Mouse (Mus musculus) layer of hippocampus, adult 2 months (tissue): ENCODE results near the gene Usp21. TPM values are rescaled to one million over a fixed set of nuclear protein-coding genes. Genes with fewer than 3 reads are reported as not detected.
A peak's percentile ranks its signal among the peaks of the same experiment; 100 is the strongest.
"Not testable (repeated sequence)": the region's sequence is repeated elsewhere in the genome, so short reads cannot be mapped to it uniquely, and the experiment has no call there.

ENCODE experiments used
- DNase-seq, 2 experiments: peaks; one replicate each; pipeline ENCODE4 v3.0.0; 2022; ENCODE audit warnings: low spot score in 2 of 2
- H3K27ac ChIP-seq: fragments of 200-600 bp; 2 replicates; pipeline ENCODE4 v1.8.1; 2022
- H3K4me3 ChIP-seq: fragments of 200-600 bp; 2 replicates; pipeline ENCODE4 v1.8.1; 2022; ENCODE audit warnings: mild to moderate bottlenecking
- CTCF ChIP-seq: fragments of 200-600 bp; conservative IDR thresholded peaks from 2 replicates; pipeline ENCODE4 v1.8.1; 2022; ENCODE audit warnings: antibody characterized with exemption, mild to moderate bottlenecking, moderate library complexity
- long read RNA-seq, 2 experiments: library from polyadenylated mRNA; stranded (forward); transcript quantifications; one replicate each; pipeline ENCODE4 v2.0.0; 2021; ENCODE audit warnings: borderline mapping rate in 2 of 2
- total RNA-seq, 2 experiments: library from RNA; stranded (reverse); gene quantifications; 2 replicates each; pipeline ENCODE4 v1.2.3; 2021

The Usp21 gene
- 10 to 100 TPM; 61.9 to 76.6 TPM for total RNA-seq
- long read RNA-seq, experiment 1, transcript Usp21-201 (13 exons, 2,219 nt): major isoform, 27 of 47 reads
- long read RNA-seq, experiment 1, partial matches to known transcripts: 5 of 47 reads
- long read RNA-seq, experiment 1, other reads (novel, unspliced or antisense): 13 of 47 reads
- long read RNA-seq, experiment 2, transcript Usp21-201 (13 exons, 2,219 nt): major isoform, 33 of 54 reads
- long read RNA-seq, experiment 2, partial matches to known transcripts: 2 of 54 reads
- long read RNA-seq, experiment 2, other reads (novel, unspliced or antisense): 15 of 54 reads

DNA sequence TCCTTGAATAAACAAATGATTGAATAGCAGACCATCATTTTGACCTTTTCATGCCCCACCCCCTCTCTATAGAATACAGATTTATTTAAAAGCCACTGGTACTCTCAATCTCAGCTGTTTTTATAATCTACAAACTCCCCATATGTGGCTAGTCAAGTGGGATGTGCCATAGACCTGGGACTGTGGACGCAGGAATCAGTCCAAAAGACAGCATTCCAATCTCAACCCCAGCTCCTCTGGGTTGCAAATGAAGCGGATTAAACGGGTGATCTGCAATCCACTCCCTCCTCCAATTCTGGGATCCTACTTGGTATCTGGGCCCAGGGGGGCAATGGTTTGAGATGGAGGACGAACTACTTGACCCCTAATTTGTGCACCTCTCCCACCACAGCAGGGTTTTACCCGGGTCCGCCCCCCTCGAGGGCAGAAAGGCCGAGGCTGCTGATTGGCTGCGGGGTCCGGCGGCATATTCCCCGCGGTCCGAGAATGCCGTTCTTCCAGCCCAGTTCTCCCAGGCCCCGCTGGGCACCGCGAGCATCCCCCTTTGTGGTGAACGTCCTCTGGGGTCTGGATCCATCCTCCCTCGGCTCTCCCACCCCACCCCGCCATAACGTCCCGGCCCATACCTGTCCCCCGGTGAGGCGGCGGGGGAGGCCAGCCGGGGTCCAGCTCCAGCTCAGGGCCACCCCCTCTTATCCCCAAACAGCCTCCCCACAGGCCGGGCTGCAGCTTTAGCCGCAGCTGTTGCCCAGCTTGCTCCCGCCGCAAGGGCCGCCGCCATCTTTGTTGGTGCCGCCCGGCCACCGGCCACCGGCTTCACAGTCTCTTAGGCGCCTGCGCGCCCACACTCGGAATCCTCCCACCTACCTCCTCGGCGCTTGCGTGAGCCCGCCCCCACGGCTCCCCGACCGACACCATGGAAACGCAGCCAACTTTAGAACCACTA is at the start of gene Usp21:
Usp21 (minus strand) TSS at position 856 of the 946 bp plus-strand sequence.
- Histone ChIP-seq H3K4me3 (peak within 1 kb of the TSS; percentile 98), H3K27ac (peak within 1 kb of the TSS; percentile 93)
- no peak; the same call in 1 of the 2 replicates for TF ChIP-seq CTCF
- peak; percentile 93 to 95 for DNase-seq

- no peak for DNase-seq
- H3K27ac ChIP-seq: peak overlapping the region; percentile 94
- H3K4me3 ChIP-seq: peak overlapping the region; percentile 95
- TF ChIP-seq CTCF: no peak
Observed at GRCm38 (mm10) chr1:171330216-171330560, 42.4 kb upstream of the Usp21 start.

DNA sequence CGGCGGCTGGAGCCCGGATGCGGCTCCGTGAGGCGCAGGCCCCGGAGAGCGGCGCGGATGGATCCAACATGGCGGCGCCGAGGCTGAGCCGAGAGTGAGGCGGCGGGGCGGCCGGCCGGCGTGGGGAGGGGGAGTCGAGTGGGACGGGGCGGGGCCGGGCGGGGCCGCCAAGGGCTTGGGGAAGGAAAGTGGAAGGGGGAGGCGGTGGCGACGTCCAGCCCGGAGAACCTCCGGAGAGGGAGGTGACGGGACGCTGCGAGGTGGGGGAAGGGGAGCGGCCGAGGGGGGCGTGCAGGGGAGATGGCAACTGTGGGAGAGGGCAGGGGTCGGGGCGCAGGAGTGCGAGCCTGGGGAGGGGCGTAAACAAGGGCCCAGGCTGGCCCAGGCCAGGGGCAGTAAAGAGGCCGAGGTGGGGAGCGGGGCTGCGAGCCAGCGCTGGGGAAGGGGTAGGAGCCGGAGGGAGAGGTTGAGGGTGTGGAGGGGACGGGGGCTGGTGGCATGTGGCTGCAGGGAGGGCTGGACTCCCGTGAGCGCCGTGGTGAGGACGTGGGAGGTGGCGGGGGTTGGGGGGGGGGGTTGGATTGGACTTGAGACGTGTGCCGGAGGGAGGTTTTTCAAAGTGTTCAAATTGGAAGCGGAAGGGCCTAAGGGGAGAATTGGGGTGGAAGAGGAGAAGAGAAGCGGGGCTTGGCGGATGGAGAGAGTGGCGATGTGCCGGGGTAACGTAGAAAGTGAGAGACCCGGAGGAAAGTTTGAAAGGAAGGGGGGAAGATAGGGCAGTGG is 41.8 kb upstream of the Usp21 start:
- Histone ChIP-seq H3K27ac (peak overlapping the region; percentile 94), H3K4me3 (peak overlapping the region; percentile 95)
- no peak for TF ChIP-seq CTCF
- no peak for DNase-seq

- peak; percentile 89 to 96 for DNase-seq
Observed at GRCm38 (mm10) chr1:171328839-171329432, 41.1 kb upstream of the Usp21 start, which contains the start of gene Dedd. Dedd (plus strand) TSS chr1:171329145.

DNA sequence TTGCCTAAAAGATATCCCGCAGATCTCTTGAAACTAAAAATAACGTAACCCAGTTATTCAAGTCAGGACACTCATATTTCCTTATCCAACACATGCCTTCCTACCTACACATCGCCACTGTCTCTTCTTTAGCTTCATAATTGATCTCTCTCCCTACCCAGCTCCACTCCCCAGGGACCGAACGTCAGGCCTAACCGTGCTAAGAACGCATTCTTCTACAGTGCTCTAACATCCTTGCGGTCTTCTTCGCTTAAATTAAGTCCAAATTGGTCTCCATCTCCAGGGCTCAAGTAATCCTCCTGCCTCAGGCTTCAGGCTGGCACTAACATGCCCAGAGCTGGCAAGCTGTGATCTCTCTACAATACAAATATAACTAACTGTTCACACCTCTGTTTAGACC is 40.5 kb upstream of the Usp21 start:
- no peak for TF ChIP-seq CTCF
- Histone ChIP-seq H3K27ac (peak overlapping the region; percentile 94), H3K4me3 (peak overlapping the region; percentile 95)
- DNase-seq: no peak

More at GRCm38 (mm10) chr1:171328839-171329432, 41.1 kb upstream of the Usp21 start, which contains the start of gene Dedd:
- TF ChIP-seq CTCF: peak; percentile 26; the same call in 1 of the 2 replicates
- H3K27ac ChIP-seq: peak within 1 kb of the TSS; percentile 94
- peak within 1 kb of the TSS; percentile 95 for H3K4me3 ChIP-seq

- H3K4me3 ChIP-seq, DNase-seq, H3K27ac ChIP-seq: not testable (repeated sequence)
Observed at GRCm38 (mm10) chr1:171326588-171326987, 38.8 kb upstream of the Usp21 start.

GRCm38 (mm10) chr1:171325571-171325970 is 37.8 kb upstream of the Usp21 start:
- Histone ChIP-seq H3K4me3 (no peak overlapping the region), H3K27ac (no peak overlapping the region)
- no peak for TF ChIP-seq CTCF
- no peak for DNase-seq

GRCm38 (mm10) chr1:171322012-171322411 is 34.2 kb upstream of the Usp21 start:
- no peak for TF ChIP-seq CTCF
- DNase-seq: no peak
- no peak overlapping the region for H3K4me3 ChIP-seq
- no peak overlapping the region for H3K27ac ChIP-seq

GRCm38 (mm10) chr1:171321415-171321814 is 33.6 kb upstream of the Usp21 start:
- H3K4me3 ChIP-seq: no peak overlapping the region
- H3K27ac ChIP-seq: no peak overlapping the region
- peak; percentile 81 for TF ChIP-seq CTCF
- no peak for DNase-seq

GRCm38 (mm10) chr1:171320151-171320550 is 32.4 kb upstream of the Usp21 start:
- no peak for DNase-seq
- Histone ChIP-seq H3K4me3 (no peak overlapping the region), H3K27ac (no peak overlapping the region)
- no peak for TF ChIP-seq CTCF

DNA sequence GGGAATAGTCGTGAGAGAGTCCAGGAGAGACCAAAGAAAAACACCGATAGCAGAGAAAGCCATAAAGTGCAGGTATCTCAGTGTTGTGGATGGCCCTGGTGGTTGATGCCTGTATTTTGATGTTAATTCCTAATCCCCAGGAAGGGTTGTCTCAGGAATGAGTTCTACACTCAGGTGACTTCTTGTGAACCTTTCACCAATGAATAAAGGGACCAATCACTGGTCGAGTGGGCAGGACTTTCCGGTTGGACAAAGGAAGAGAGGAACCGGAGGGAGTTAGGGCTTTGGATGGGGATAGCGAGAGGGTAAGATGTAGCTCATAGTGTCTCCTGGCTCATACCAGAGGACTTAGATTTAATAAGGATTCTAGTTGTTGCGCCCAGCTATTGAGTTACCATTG is 32.0 kb upstream of the Usp21 start:
- Histone ChIP-seq H3K27ac (no peak overlapping the region), H3K4me3 (no peak overlapping the region)
- TF ChIP-seq CTCF: no peak
- DNase-seq: no peak

DNA sequence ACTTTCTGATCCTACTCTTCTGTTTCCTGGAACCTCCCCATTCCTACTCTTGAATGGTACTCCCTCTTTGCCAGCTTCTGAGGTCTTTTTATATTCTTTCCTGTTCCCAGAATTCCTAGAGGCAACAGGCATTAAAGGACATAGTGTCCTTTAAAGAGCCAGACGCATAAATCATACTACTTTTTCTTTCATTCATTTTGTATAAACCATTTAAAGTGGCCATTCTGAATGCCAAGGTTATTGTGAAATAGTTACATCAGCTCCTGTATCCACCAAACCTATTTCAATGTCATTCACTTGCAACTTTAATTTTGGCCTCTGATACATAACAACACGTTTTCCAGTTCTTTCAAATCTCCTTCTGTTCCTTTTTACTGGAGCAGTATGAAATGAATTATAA is 21.5 kb upstream of the Usp21 start:
- Histone ChIP-seq H3K27ac (no peak overlapping the region), H3K4me3 (no peak overlapping the region)
- TF ChIP-seq CTCF: no peak
- no peak for DNase-seq

DNA sequence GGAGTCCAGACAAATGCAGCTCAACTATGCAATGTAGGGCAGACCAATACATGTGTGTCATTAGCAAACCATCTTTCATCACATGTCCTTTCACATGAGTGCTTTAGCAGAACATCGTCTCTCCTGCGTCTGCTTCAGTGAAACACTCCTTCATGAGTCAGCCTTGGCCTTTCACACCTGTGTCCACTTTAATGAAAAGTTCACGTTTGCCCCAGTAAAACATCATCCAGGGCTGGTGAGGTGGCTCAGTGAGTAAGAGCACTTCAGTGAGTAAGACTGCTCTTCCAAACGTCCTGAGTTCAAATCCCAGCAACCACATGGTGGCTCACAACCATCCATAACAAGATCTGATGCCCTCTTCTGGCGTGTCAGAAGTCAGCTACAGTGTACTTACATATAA is 18.4 kb upstream of the Usp21 start:
- not testable (repeated sequence) for H3K27ac ChIP-seq, DNase-seq, H3K4me3 ChIP-seq
